Mouse (Mus musculus) erythroblast, embryonic 14.5 days (primary cell): ENCODE data around the gene Them7.

Experiments
- GATA1 ChIP-seq: IDR thresholded peaks from 2 replicates; pipeline ENCODE4 v1.6.1; 2012; ENCODE audit warnings: low read length, inconsistent platforms, mixed read lengths
- TAL1 ChIP-seq: IDR thresholded peaks from 3 replicates; pipeline ENCODE4 v1.6.1; 2012; ENCODE audit warnings: low read length, inconsistent platforms, mixed read lengths

GRCm38 (mm10) chr2:105235380-105236115, 11.4 kb downstream of the Them7 start:
- TF ChIP-seq TAL1 (no peak), GATA1 (no peak)
